Mouse (Mus musculus) frontal cortex, postnatal 36 days (tissue): ENCODE measurements around the gene Rnf148.

Source experiments
- DNase-seq, 2 experiments: peaks; one replicate each; pipeline ENCODE4 v3.0.0; 2022; ENCODE audit warnings: low spot score in 2 of 2

Rnf148 gene

GRCm38 (mm10) chr6:23655036-23655435 is at the start of gene Rnf148:
Rnf148 (minus strand) TSS chr6:23655136.
- DNase-seq: no peak

DNA sequence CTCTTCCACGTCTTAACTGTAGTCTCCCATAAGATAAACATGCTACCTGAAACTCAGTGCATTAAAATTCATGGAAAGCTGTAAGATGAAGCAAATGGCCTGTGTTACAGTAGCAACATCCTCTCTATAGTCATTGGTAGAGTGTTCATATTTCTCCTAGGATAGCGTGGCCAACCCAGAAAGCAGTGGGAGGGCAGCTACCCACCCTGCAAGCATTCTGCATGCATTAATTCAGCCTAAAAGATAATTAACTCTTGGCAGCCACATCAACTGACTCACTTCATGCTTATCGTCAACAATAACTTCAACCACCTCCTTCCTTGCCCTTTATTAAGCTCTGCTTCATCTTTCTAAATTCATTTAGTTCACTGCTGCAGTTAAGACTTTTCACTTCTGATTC is 45.9 kb upstream of the Rnf148 start:
- no peak for DNase-seq

- DNase-seq: no peak
Measured at GRCm38 (mm10) chr6:23678172-23678571, 23.2 kb upstream of the Rnf148 start.

DNA sequence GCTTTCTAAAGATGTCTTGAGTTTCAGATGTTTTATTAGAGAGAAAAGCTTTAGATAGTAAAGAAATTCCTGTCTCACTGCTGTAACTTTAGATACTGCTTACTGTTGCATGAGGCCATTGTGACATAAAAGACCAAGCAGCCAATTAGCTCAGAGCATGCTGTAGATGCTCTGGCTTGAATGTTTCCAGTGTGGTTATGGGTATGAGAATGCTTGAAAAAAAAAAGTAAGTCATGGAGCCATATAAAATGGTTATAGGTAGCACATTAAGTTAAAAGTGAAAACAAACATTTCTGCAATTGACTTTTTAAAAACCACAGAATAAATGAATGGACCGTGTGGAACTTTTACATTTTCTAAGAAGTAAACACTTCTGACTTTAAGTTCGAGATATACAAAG is 4.7 kb downstream of the Rnf148 start, which contains the start of gene Rnf133:
Gene Rnf133, minus strand, starts transcription at position 101 of the 400 bp plus-strand sequence.
- no peak for DNase-seq

- no peak for DNase-seq
Measured at GRCm38 (mm10) chr6:23648732-23649131, 6.2 kb downstream of the Rnf148 start.

DNA sequence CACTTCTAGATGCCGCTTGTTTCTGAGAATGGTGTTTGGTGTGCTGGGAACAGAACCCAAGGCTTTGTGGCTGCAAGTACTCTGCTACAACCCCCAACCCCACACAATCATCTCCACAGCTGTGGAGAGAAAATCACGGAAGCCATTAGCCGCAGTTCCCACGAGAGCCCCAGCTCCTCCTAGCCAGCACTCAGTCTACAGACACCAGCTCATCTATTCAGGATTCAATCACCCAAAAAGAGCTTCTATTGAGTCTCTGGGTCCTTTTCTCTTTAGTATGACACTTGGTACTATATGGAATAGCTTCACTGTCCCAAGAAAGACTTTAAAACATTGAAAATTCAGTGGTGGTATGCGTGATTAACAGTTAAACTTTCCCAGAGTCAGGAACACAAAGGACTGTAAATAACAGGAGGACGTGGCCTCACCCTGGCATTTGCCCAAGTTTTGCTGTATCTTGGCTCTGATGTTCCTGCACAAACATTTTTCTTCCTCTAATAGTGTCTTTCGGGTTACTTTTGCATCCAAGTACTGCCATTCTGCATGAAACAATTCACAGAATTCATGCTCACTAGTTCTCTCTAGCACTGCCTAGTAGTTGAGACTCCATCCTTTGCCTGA is 7.2 kb downstream of the Rnf148 start:
- DNase-seq: no peak

DNA sequence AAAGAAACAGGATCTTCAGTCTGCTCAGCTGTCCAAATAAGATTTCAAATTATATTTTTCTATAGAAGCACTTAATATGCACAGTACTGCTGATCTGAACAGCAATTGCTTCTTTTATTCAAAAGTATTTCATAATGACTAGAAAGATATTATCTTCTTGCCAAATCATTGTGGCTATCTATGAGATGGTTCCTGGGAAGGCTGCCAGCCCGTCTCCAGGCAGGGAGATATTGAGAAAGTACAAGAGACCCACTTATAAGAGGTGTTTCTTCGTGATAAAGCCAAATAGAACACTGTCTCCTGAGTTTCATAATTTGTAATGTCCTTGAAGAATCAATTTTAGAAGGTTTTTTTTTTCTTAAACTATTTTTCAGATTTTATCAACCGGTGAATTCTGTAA is 17.9 kb downstream of the Rnf148 start:
- DNase-seq: no peak

DNA sequence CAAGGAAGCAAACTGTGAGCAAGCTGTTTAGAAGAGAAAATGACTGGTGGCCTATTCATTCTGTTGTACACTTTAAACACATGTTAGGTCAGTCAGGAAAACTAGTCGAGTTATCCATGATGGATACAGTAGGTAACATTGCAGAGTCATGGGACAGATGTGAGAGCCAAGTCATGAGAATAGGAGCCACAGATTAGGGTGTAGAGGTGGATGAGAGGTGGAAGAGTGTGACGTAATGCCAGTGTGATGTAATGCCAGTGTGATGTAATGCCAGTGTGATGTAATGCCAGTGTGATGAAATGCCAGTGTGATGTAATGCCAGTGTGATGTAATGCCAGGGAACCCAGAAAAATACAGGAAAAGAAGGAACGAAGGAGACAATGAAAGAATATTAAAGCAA is 19.7 kb downstream of the Rnf148 start:
- DNase-seq: no peak

DNA sequence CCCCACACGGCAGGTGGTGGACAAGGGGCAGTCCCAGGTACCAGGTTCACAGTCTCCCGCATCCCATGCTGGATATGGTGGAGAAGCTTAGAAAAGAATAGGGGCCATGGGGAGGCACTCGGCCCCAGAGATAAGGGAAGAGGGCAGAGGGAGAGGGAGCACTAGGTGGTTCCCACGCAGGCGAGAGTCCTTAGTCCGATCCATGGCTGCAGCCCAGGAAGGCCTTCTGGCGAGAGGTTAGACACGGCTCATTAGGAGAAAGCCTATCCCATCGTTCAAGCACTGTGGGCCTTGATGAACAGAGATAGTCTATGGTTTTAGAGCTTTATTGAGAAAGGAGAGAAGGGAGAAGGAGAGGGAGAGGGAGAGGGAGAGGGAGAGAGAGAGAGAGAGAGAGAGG is 20.9 kb downstream of the Rnf148 start:
- no peak for DNase-seq

GRCm38 (mm10) chr6:23630465-23630864 is 24.5 kb downstream of the Rnf148 start:
- DNase-seq: no peak
